Mouse (Mus musculus): ENCODE results near the gene Ush1c. TPM values are rescaled to one million over a fixed set of nuclear protein-coding genes. Genes with fewer than 3 reads are reported as not detected.

Ush1c gene
- total and polyA plus RNA-seq, 3 experiments, result not detected

DNA sequence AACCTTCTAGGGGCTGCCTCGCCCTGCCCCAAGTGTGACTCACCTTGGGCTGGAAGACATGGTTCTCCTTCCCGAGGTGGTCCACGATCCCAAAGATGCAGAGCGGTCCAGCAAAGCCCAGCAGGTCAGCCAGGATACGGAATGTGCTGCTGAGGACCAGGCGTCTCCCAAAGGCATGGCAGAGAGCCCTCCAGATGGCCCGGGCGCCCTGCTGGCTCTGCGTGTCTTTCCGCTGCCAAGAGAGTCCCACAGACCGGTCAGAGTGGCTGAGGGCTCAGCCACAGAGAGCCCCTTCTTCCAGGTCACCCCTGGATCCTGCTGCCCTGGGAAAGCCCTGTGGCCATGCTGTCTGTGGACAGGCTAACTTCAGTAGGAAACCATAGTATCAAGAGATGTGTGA lies 72.4 kb downstream of the Ush1c start:
- no peak overlapping the region for H3K4me2 ChIP-seq (ENCODE audit: insufficient read depth, low read depth, poor library complexity, severe bottlenecking)
- no peak for DNase-seq (ENCODE audit: extremely low read depth)
- TF ChIP-seq E2F4 (IDR thresholded peaks at IDR 0.05; ENCODE audit: insufficient replicate concordance, low read depth, low read length) (no peak), ZNF384 (IDR thresholded peaks at IDR 0.05; ENCODE audit: low read depth, low read length) (no peak), KAT2A (IDR thresholded peaks at IDR 0.05; ENCODE audit: insufficient replicate concordance, low read length) (no peak), JUND (conservative IDR thresholded peaks at IDR 0.05; ENCODE audit: low read depth, low read length) (no peak), UBTF (IDR thresholded peaks at IDR 0.05; ENCODE audit: low read depth, low read length) (no peak), SIN3A (IDR thresholded peaks at IDR 0.05; ENCODE audit: low read length) (no peak), RCOR1 (conservative IDR thresholded peaks at IDR 0.05; ENCODE audit: low read depth, low read length) (no peak), GABPA (IDR thresholded peaks at IDR 0.05; ENCODE audit: insufficient replicate concordance, low read depth, low read length) (no peak)
- H3K27me3 ChIP-seq (replicated peaks), result peaks cover 60% of the 10 kb centered on the region
- no peaks in the 10 kb centered on the region for H3K79me2 ChIP-seq (replicated peaks; ENCODE audit: control insufficient read depth, extremely low read depth, insufficient read depth, poor library complexity, severe bottlenecking)
- H3K4me1 ChIP-seq (ENCODE audit: control insufficient read depth in 1 of 2, insufficient read depth in 2 of 2), result no peaks in the 10 kb centered on the region
- dilution Hi-C loops (cut with MboI; ENCODE audit: extremely low pct_ligation_motif_present, extremely low pct_unique_long_range_greater_than_20kb, low sequenced_read_pairs), result no loop called here
- in situ Hi-C loops (cut with MboI; ENCODE audit: low pct_ligation_motif_present, low pct_unique_long_range_greater_than_20kb, low sequenced_read_pairs), result no loop called here
- no peak overlapping the region for H3K27ac ChIP-seq (ENCODE audit: insufficient read depth, low read depth)
- no peaks in the 10 kb centered on the region for H3K36me3 ChIP-seq (replicated peaks in 1 of 2; ENCODE audit: control insufficient read depth in 1 of 2, insufficient read depth in 1 of 2, low read length in 1 of 2)
- no peak overlapping the region for H3K9ac ChIP-seq (ENCODE audit: insufficient read depth, low read depth)
- peaks cover 13% of the 10 kb centered on the region for H3K9me3 ChIP-seq (replicated peaks; ENCODE audit: low read length)
- H3K4me3 ChIP-seq (replicated peaks in 1 of 3; ENCODE audit: low read depth in 2 of 3, low read length in 2 of 3, poor library complexity in 1 of 3), result no peak overlapping the region

- no peaks in the 10 kb centered on the region for H3K9me3 ChIP-seq (replicated peaks; ENCODE audit: low read length)
- no peaks in the 10 kb centered on the region for H3K4me1 ChIP-seq (ENCODE audit: control insufficient read depth in 1 of 2, insufficient read depth in 2 of 2)
- no peak overlapping the region for H3K4me3 ChIP-seq (replicated peaks in 1 of 3; ENCODE audit: low read depth in 2 of 3, low read length in 2 of 3, poor library complexity in 1 of 3)
- no peaks in the 10 kb centered on the region for H3K36me3 ChIP-seq (replicated peaks in 1 of 2; ENCODE audit: control insufficient read depth in 1 of 2, insufficient read depth in 1 of 2, low read length in 1 of 2)
- no peak overlapping the region for H3K27ac ChIP-seq (ENCODE audit: insufficient read depth, low read depth)
- no peak overlapping the region for H3K9ac ChIP-seq (ENCODE audit: insufficient read depth, low read depth)
- peaks cover 85% of the 10 kb centered on the region for H3K27me3 ChIP-seq (replicated peaks)
- in situ Hi-C loops (cut with MboI; ENCODE audit: low pct_ligation_motif_present, low pct_unique_long_range_greater_than_20kb, low sequenced_read_pairs), result no loop called here
- TF ChIP-seq ETS1 (conservative IDR thresholded peaks at IDR 0.05; ENCODE audit: low read depth, low read length), result no peak
- no peak for TF ChIP-seq MXI1 (IDR thresholded peaks at IDR 0.05; ENCODE audit: low read depth, low read length)
- no peak for TF ChIP-seq ZNF384 (IDR thresholded peaks at IDR 0.05; ENCODE audit: low read depth, low read length)
- no peak for TF ChIP-seq KAT2A (IDR thresholded peaks at IDR 0.05; ENCODE audit: insufficient replicate concordance, low read length)
- no peak for TF ChIP-seq MEF2A (IDR thresholded peaks at IDR 0.05; ENCODE audit: borderline replicate concordance, low read depth, low read length)
- no peak for TF ChIP-seq MYC (IDR thresholded peaks at IDR 0.05; ENCODE audit: low read depth, low read length)
- no peak for TF ChIP-seq TBP (conservative IDR thresholded peaks at IDR 0.05; ENCODE audit: low read depth, low read length)
- no peak for TF ChIP-seq ELF1 (IDR thresholded peaks at IDR 0.05; ENCODE audit: low read depth, low read length)
- TF ChIP-seq TCF12 (IDR thresholded peaks at IDR 0.05; ENCODE audit: low read depth, low read length), result no peak
- TF ChIP-seq SMC3 (IDR thresholded peaks at IDR 0.05; ENCODE audit: low read depth, low read length), result no peak
- TF ChIP-seq IRF4 (IDR thresholded peaks at IDR 0.05; ENCODE audit: low read depth, low read length), result no peak
- H3K4me2 ChIP-seq (ENCODE audit: insufficient read depth, low read depth, poor library complexity, severe bottlenecking), result no peak overlapping the region
- DNase-seq (ENCODE audit: extremely low read depth), result no peak
- dilution Hi-C loops (cut with MboI; ENCODE audit: extremely low pct_ligation_motif_present, extremely low pct_unique_long_range_greater_than_20kb, low sequenced_read_pairs), result no loop called here
- no peaks in the 10 kb centered on the region for H3K79me2 ChIP-seq (replicated peaks; ENCODE audit: control insufficient read depth, extremely low read depth, insufficient read depth, poor library complexity, severe bottlenecking)
These were observed 75.6 kb downstream of the Ush1c start for GRCm38 (mm10) chr7:46162731-46163130.

All from CH12.LX (cell line).